Mouse (Mus musculus): ENCODE measurements around the gene Eme2. TPM values are rescaled to one million over a fixed set of nuclear protein-coding genes. Genes with fewer than 3 reads are reported as not detected.

Eme2 gene
- polyA plus RNA-seq, 1 experiment = not detected

DNA sequence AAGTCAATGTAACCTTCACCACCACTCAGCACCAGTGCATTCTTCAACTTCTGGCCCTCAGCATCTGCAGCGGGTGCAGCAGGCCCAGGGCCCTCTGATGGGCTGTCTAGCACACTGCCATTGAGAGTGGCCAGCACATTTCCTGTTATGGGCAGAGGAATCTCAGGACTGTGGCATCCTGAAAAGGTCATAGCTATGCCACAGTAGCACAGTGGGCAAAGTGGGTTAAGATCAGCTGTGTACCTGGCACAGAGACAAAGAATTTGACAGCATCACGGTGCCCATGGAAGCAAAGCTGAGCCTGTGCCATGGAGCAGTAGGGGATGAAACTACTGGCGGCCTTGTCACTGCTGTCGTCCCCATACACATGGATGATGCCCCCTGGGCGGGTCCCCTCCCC lies 4.3 kb upstream of the Eme2 start:
- TF ChIP-seq POLR2A (IDR thresholded peaks at IDR 0.05; ENCODE audit: insufficient read depth, low read depth, low read length) (no peak), CTCF (IDR thresholded peaks at IDR 0.05; ENCODE audit: insufficient read depth, low read depth, low read length) (no peak)
- H3K4me1 ChIP-seq (ENCODE audit: control insufficient read depth, insufficient read depth, low read length) = peaks cover 27% of the 10 kb centered on the region
- no peak overlapping the region for H3K27ac ChIP-seq (ENCODE audit: insufficient read depth, low read depth, low read length)
- no peak overlapping the region for H3K4me3 ChIP-seq (ENCODE audit: insufficient read depth, low read depth, low read length)
- WGBS = 47% methylated on average over 5 of the region's 5 CpGs

- 76% methylated on average over 4 of the region's 4 CpGs for WGBS
- Histone ChIP-seq H3K27ac (ENCODE audit: insufficient read depth, low read depth, low read length) (no peak overlapping the region), H3K4me1 (ENCODE audit: control insufficient read depth, insufficient read depth, low read length) (peaks cover 33% of the 10 kb centered on the region), H3K4me3 (ENCODE audit: insufficient read depth, low read depth, low read length) (no peak overlapping the region)
- TF ChIP-seq POLR2A (IDR thresholded peaks at IDR 0.05; ENCODE audit: insufficient read depth, low read depth, low read length) (no peak), CTCF (IDR thresholded peaks at IDR 0.05; ENCODE audit: insufficient read depth, low read depth, low read length) (no peak)
These were observed 3.4 kb upstream of the Eme2 start for GRCm38 (mm10) chr17:24898041-24898854.

DNA sequence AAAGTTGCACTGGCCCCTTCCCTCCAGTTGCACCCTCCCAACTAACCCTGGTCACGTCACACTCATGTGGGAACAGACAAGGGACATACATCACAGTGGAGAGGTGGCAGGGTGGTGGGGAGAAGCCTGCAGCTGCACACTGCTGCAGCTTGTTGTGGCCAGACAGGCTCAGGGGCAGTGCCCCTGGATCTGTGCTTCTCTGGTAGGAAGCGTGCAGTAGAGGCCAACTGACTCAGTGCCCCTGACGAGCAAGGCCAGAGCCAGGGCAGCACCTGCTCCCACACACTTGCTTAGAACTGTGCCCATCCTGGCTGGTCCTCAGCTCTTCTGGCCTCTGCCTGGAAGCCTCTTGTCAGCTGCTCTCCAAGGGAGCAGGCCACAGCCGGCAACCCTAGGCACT lies 2.7 kb upstream of the Eme2 start:
- TF ChIP-seq CTCF (IDR thresholded peaks at IDR 0.05; ENCODE audit: insufficient read depth, low read depth, low read length) = no peak
- TF ChIP-seq POLR2A (IDR thresholded peaks at IDR 0.05; ENCODE audit: insufficient read depth, low read depth, low read length) = no peak

GRCm38 (mm10) chr17:24896993-24897269 lies 2.0 kb upstream of the Eme2 start:
- WGBS = 9% methylated on average over 11 of the region's 11 CpGs
- Histone ChIP-seq H3K4me3 (ENCODE audit: insufficient read depth, low read depth, low read length) (peak overlapping the region; percentile 66), H3K27ac (ENCODE audit: insufficient read depth, low read depth, low read length) (peak overlapping the region; percentile 59), H3K4me1 (ENCODE audit: control insufficient read depth, insufficient read depth, low read length) (peaks cover 42% of the 10 kb centered on the region)
- no peak for TF ChIP-seq POLR2A (IDR thresholded peaks at IDR 0.05; ENCODE audit: insufficient read depth, low read depth, low read length)
- no peak for TF ChIP-seq CTCF (IDR thresholded peaks at IDR 0.05; ENCODE audit: insufficient read depth, low read depth, low read length)

More for the DNA sequence above, 2.7 kb upstream of the Eme2 start:
- 53% methylated on average over 4 of the region's 4 CpGs for WGBS
- H3K4me1 ChIP-seq (ENCODE audit: control insufficient read depth, insufficient read depth, low read length) = peaks cover 39% of the 10 kb centered on the region
- no peak overlapping the region for H3K4me3 ChIP-seq (ENCODE audit: insufficient read depth, low read depth, low read length)
- no peak overlapping the region for H3K27ac ChIP-seq (ENCODE audit: insufficient read depth, low read depth, low read length)

GRCm38 (mm10) chr17:24896241-24896992 lies 1.5 kb upstream of the Eme2 start, which contains the start of gene Nme3:
TSS of gene Nme3 (plus strand) at chr17:24896500.
- no peak for TF ChIP-seq CTCF (IDR thresholded peaks at IDR 0.05; ENCODE audit: insufficient read depth, low read depth, low read length)
- TF ChIP-seq POLR2A (IDR thresholded peaks at IDR 0.05; ENCODE audit: insufficient read depth, low read depth, low read length) = 0 out of 2 replicates have a peak, but pooled peaks have one; percentile 47
- peaks cover 42% of the 10 kb centered on the region for H3K4me1 ChIP-seq (ENCODE audit: control insufficient read depth, insufficient read depth, low read length)
- under 1% methylated on average over 49 of the region's 50 CpGs for WGBS

DNA sequence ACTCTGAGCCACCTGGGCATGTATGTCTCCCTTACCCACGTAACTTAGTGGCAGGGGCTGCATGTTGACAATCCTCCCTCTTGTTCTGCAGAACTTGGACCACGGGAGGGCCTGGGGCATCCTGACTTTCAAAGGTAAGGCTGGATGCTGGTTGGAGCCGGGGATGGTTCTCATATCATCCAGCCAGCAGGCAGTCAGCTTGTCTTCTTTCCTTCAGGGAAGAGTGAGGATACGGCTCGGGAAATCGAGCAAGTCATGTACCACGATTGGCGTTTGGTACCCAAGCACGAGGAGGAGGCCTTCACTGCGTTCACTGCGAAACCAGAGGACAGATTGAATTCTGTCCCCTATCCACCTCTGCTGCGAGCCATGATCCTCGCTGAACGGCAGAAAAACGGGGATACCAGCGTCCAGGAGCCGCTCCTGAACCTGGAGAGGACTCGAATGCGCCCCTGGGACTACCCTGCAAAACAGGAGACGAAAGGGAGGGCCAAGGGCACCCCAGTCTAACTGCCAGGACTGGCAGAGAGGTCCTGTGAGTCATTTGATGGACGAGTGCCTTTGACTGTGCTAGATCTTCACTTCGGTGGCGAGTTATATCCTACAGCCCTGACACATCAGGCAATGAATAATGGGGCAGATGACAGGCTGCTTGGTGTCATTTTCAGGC lies 819 bp upstream of the Eme2 start:
- no peak for TF ChIP-seq POLR2A (IDR thresholded peaks at IDR 0.05; ENCODE audit: insufficient read depth, low read depth, low read length)
- TF ChIP-seq CTCF (IDR thresholded peaks at IDR 0.05; ENCODE audit: insufficient read depth, low read depth, low read length) = no peak

More at GRCm38 (mm10) chr17:24896241-24896992, 1.5 kb upstream of the Eme2 start, which contains the start of gene Nme3:
- peak within 1 kb of the TSS; percentile 66 for H3K4me3 ChIP-seq (ENCODE audit: insufficient read depth, low read depth, low read length)
- peak within 1 kb of the TSS; percentile 59 for H3K27ac ChIP-seq (ENCODE audit: insufficient read depth, low read depth, low read length)

DNA sequence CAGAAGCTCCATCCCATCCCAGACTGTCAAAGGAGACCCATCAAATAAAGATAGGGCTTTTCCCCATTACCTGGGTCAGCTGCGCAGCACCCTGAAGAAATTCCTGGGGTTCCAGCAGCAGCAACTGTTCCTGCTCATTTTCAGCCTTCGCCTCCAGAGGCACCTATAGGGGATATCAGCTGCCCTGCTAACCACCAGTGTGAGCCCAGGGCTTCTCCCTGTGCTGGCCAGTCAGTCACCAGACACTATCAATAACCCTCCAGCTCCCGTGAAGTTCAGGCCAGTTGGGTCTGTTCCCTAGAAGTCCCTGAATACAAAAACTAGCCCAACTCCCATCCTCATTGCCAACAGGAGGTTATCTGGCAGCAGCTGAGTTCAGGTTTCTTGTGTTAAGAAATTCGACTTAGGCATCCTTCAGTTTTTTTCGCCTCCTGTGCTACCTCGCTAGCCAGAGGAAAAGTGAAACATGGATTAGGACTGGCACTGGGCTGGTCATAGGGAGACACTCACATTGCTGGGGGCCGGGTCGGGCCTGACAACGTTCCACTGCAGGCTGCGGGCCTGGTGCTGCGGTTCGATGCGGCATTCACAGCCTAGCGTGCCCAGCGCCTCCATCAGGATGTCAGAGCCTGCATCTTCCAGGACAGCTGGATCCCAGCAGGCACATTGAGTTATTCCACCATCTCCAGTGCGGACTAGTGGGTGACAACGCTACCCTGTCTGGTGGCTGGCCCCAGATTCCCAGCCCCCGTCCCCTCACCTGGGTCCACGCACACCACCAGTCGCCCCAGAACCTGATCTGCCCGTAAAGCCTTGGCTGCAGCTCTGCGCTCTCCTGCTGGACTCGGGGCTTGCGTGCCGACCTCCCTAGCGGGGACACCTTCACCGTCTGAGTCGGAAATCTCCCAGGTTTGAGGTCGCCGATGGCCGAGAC lies 559 bp downstream of the Eme2 start:
- H3K4me1 ChIP-seq (ENCODE audit: control insufficient read depth, insufficient read depth, low read length) = peaks cover 46% of the 10 kb centered on the region
- peak overlapping the region; percentile 38; the same call in 1 of the 2 replicates for H3K27ac ChIP-seq (ENCODE audit: insufficient read depth, low read depth, low read length)
- 0 out of 2 replicates have a peak, but pooled peaks have one; percentile 5 for TF ChIP-seq CTCF (IDR thresholded peaks at IDR 0.05; ENCODE audit: insufficient read depth, low read depth, low read length)
- no peak; the same call in 1 of the 2 replicates for TF ChIP-seq POLR2A (IDR thresholded peaks at IDR 0.05; ENCODE audit: insufficient read depth, low read depth, low read length)
- peak overlapping the region; percentile 66 for H3K4me3 ChIP-seq (ENCODE audit: insufficient read depth, low read depth, low read length)
- WGBS = 9% methylated on average over 31 of the region's 31 CpGs

More for the DNA sequence above, 819 bp upstream of the Eme2 start:
- Histone ChIP-seq H3K4me1 (ENCODE audit: control insufficient read depth, insufficient read depth, low read length) (peaks cover 42% of the 10 kb centered on the region), H3K4me3 (ENCODE audit: insufficient read depth, low read depth, low read length) (peak overlapping the region; percentile 66), H3K27ac (ENCODE audit: insufficient read depth, low read depth, low read length) (0 out of 2 replicates have a peak overlapping the region, but pooled peaks have one; percentile 13)
- WGBS = 7% methylated on average over 23 of the region's 23 CpGs

DNA sequence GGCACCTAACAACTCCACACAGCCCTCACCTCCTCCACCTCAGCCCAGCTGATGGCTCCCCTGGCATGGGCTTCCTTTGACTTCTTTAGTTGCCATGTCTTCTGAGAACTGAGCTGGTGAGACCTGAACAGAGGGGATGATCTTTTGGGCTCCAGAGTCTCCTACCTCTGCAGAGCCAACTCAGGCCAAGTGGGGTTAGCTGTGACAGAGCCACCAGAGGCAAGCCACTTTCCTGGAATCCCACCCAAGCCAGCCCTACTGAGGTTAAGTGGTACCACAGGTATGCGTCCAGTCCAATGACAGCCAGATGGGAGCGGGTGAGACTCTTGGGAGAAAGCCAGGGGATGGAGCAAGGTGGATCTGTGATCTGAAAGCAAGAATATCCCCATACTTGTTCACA lies 1.6 kb downstream of the Eme2 start:
- WGBS = 91% methylated on average over 2 of the region's 2 CpGs

More for the DNA sequence above, 1.6 kb downstream of the Eme2 start:
- Histone ChIP-seq H3K4me3 (ENCODE audit: insufficient read depth, low read depth, low read length) (no peak overlapping the region), H3K27ac (ENCODE audit: insufficient read depth, low read depth, low read length) (no peak overlapping the region), H3K4me1 (ENCODE audit: control insufficient read depth, insufficient read depth, low read length) (peaks cover 41% of the 10 kb centered on the region)
- no peak for TF ChIP-seq CTCF (IDR thresholded peaks at IDR 0.05; ENCODE audit: insufficient read depth, low read depth, low read length)
- no peak for TF ChIP-seq POLR2A (IDR thresholded peaks at IDR 0.05; ENCODE audit: insufficient read depth, low read depth, low read length)

Measured in olfactory bulb, adult 2 months (tissue).